Mouse (Mus musculus) limb, embryonic 11.5 days (tissue): ENCODE results near the gene Scaf4. TPM values are rescaled to one million over a fixed set of nuclear protein-coding genes. Genes with fewer than 3 reads are reported as not detected.
A peak's percentile ranks its signal among the peaks of the same experiment; 100 is the strongest.

Experiments used
- ATAC-seq: fragments of 200-750 bp; cut with Nextera tagmentation; 2 replicates; pipeline ENCODE4 v1.8.0; 2017; ENCODE audit warnings: low read depth; ENCODE audit not compliant: insufficient number of reproducible peaks, low FRiP score, low TSS enrichment
- DNase-seq: peaks from one replicate; pipeline ENCODE4 v3.0.0-alpha.2; 2015; ENCODE audit warnings: low spot score
- H3K27ac ChIP-seq: fragments of 300-500 bp; sonication (generic); replicated peaks from 2 replicates; pipeline ENCODE4 v1.5.1; 2014; ENCODE audit warnings: low read depth, mild to moderate bottlenecking, low read length
- H3K27me3 ChIP-seq: fragments of 300-500 bp; sonication (generic); 2 replicates; pipeline ENCODE4 v1.6.1; 2014; ENCODE audit warnings: mild to moderate bottlenecking, low read length, mixed read lengths; ENCODE audit not compliant: control insufficient read depth, insufficient read depth
- H3K36me3 ChIP-seq: fragments of 300-500 bp; sonication (generic); 2 replicates; pipeline ENCODE4 v1.6.1; 2014; ENCODE audit warnings: mild to moderate bottlenecking, low read length, moderate library complexity, mixed read lengths; ENCODE audit not compliant: control insufficient read depth, insufficient read depth
- H3K4me1 ChIP-seq: fragments of 300-500 bp; sonication (generic); 2 replicates; pipeline ENCODE4 v1.6.1; 2014; ENCODE audit warnings: low read length, mixed read lengths; ENCODE audit not compliant: control insufficient read depth, insufficient read depth
- H3K4me2 ChIP-seq: fragments of 300-500 bp; sonication (generic); 2 replicates; pipeline ENCODE4 v1.6.1; 2014; ENCODE audit warnings: low read depth, mild to moderate bottlenecking, moderate library complexity; ENCODE audit not compliant: severe bottlenecking
- H3K4me3 ChIP-seq: fragments of 300-500 bp; sonication (generic); 2 replicates; pipeline ENCODE4 v1.5.1; 2014; ENCODE audit warnings: low read depth, low read length
- H3K9ac ChIP-seq: fragments of 300-500 bp; sonication (generic); 2 replicates; pipeline ENCODE4 v1.6.1; 2014; ENCODE audit warnings: mild to moderate bottlenecking, low read length
- H3K9me3 ChIP-seq: fragments of 300-500 bp; sonication (generic); 2 replicates; pipeline ENCODE4 v1.6.1; 2016; ENCODE audit warnings: low read length; ENCODE audit not compliant: control insufficient read depth
- WGBS: fragments of 180-500 bp; shearing (Covaris S2); extraction: QIAGEN DNeasy Blood & Tissue Kit; methylation state at CpG from one replicate; pipeline ENCODE4 v1.1.7; 2014; 5-methylcytosine and 5-hydroxymethylcytosine counted together
- polyA plus RNA-seq: library from polyadenylated mRNA; unstranded; fragments of >200 nt; fragmentation: Nextera tagmentation; extraction: Ambion mirVana; gene quantifications from 2 replicates; pipeline ENCODE4 v1.2.1, GENCODE M21; 2014

Gene Scaf4
- polyA plus RNA-seq, 1 experiment from 2014 or later = 35.2 TPM

GRCm38 (mm10) chr16:90239128-90239746, 45.1 kb downstream of the Scaf4 start:
- H3K36me3 ChIP-seq = peaks cover 17% of the 10 kb centered on the region
- ATAC-seq (no peak), DNase-seq (no peak)
- no peak overlapping the region for H3K27ac ChIP-seq
- no peak overlapping the region for H3K4me2 ChIP-seq
- H3K4me3 ChIP-seq = no peak overlapping the region
- WGBS = 87% methylated on average over 6 of the region's 6 CpGs
- H3K4me1 ChIP-seq = no peaks in the 10 kb centered on the region
- H3K9me3 ChIP-seq = no peaks in the 10 kb centered on the region
- no peak overlapping the region for H3K9ac ChIP-seq
- H3K27me3 ChIP-seq = no peaks in the 10 kb centered on the region

- Histone ChIP-seq H3K36me3 (peaks cover 5% of the 10 kb centered on the region), H3K27me3 (no peaks in the 10 kb centered on the region), H3K4me1 (no peaks in the 10 kb centered on the region), H3K9me3 (no peaks in the 10 kb centered on the region), H3K27ac (no peak overlapping the region), H3K9ac (no peak overlapping the region), H3K4me2 (no peak overlapping the region), H3K4me3 (no peak overlapping the region)
- DNase-seq (no peak), ATAC-seq (no peak)
- 91% methylated on average over 3 of the region's 3 CpGs for WGBS
Observed at GRCm38 (mm10) chr16:90235188-90235587, 49.1 kb downstream of the Scaf4 start.

GRCm38 (mm10) chr16:90234617-90235016, 49.7 kb downstream of the Scaf4 start:
- Histone ChIP-seq H3K4me1 (no peaks in the 10 kb centered on the region), H3K36me3 (peaks cover 9% of the 10 kb centered on the region), H3K9me3 (no peaks in the 10 kb centered on the region), H3K4me3 (no peak overlapping the region), H3K9ac (no peak overlapping the region), H3K4me2 (no peak overlapping the region), H3K27me3 (no peaks in the 10 kb centered on the region), H3K27ac (no peak overlapping the region)
- 88% methylated on average over 6 of the region's 6 CpGs for WGBS
- DNase-seq (no peak), ATAC-seq (no peak)

GRCm38 (mm10) chr16:90233702-90234101, 50.6 kb downstream of the Scaf4 start:
- peaks cover 5% of the 10 kb centered on the region; the same call in 1 of the 2 replicates for H3K36me3 ChIP-seq
- DNase-seq (no peak), ATAC-seq (no peak)
- H3K4me1 ChIP-seq = no peaks in the 10 kb centered on the region
- H3K27me3 ChIP-seq = no peaks in the 10 kb centered on the region
- H3K4me3 ChIP-seq = no peak overlapping the region
- no peaks in the 10 kb centered on the region for H3K9me3 ChIP-seq
- 91% methylated on average over 10 of the region's 10 CpGs for WGBS
- H3K9ac ChIP-seq = no peak overlapping the region
- no peak overlapping the region for H3K4me2 ChIP-seq
- no peak overlapping the region for H3K27ac ChIP-seq

- Histone ChIP-seq H3K27me3 (no peaks in the 10 kb centered on the region), H3K4me3 (no peak overlapping the region), H3K36me3 (peaks cover 12% of the 10 kb centered on the region), H3K4me1 (no peaks in the 10 kb centered on the region), H3K9ac (no peak overlapping the region), H3K9me3 (no peaks in the 10 kb centered on the region), H3K4me2 (no peak overlapping the region), H3K27ac (no peak overlapping the region)
- 91% methylated on average over 7 of the region's 7 CpGs for WGBS
- DNase-seq (no peak), ATAC-seq (no peak)
Observed at GRCm38 (mm10) chr16:90231302-90231701, 53.0 kb downstream of the Scaf4 start.

- Histone ChIP-seq H3K9me3 (no peaks in the 10 kb centered on the region), H3K4me1 (no peaks in the 10 kb centered on the region), H3K4me2 (no peak overlapping the region), H3K4me3 (no peak overlapping the region), H3K36me3 (peaks cover 12% of the 10 kb centered on the region), H3K27me3 (no peaks in the 10 kb centered on the region), H3K9ac (no peak overlapping the region), H3K27ac (no peak overlapping the region)
- WGBS = 88% methylated on average over 6 of the region's 6 CpGs
- DNase-seq (no peak), ATAC-seq (no peak)
Observed at GRCm38 (mm10) chr16:90229897-90230296, 54.4 kb downstream of the Scaf4 start.

GRCm38 (mm10) chr16:90221441-90222070, 62.7 kb downstream of the Scaf4 start:
- H3K4me2 ChIP-seq = peak overlapping the region; percentile 67
- ATAC-seq (no peak), DNase-seq (no peak)
- H3K9me3 ChIP-seq = no peaks in the 10 kb centered on the region
- 0 out of 2 replicates have a peak overlapping the region, but pooled peaks have one; percentile 85 for H3K27ac ChIP-seq
- whole genome bisulfite sequencing = 11% methylated on average over 20 of the region's 20 CpGs
- H3K36me3 ChIP-seq = peaks cover 9% of the 10 kb centered on the region
- no peaks in the 10 kb centered on the region; the same call in 1 of the 2 replicates for H3K27me3 ChIP-seq
- H3K4me1 ChIP-seq = 0 out of 2 replicates have a peak, but pooled peaks cover 3% of the 10 kb centered on the region
- H3K9ac ChIP-seq = peak overlapping the region; percentile 89
- H3K4me3 ChIP-seq = peak overlapping the region; percentile 88

GRCm38 (mm10) chr16:90220892-90221431, 63.3 kb downstream of the Scaf4 start:
- peak overlapping the region; percentile 67 for H3K4me2 ChIP-seq
- peak overlapping the region; percentile 89 for H3K9ac ChIP-seq
- peaks cover 9% of the 10 kb centered on the region for H3K36me3 ChIP-seq
- no peaks in the 10 kb centered on the region for H3K9me3 ChIP-seq
- peak overlapping the region; percentile 85 for H3K27ac ChIP-seq
- WGBS = under 1% methylated on average over 52 of the region's 52 CpGs
- ATAC-seq (peak; percentile 88), DNase-seq (peak; percentile 61)
- H3K27me3 ChIP-seq = no peaks in the 10 kb centered on the region; the same call in 1 of the 2 replicates
- H3K4me1 ChIP-seq = 0 out of 2 replicates have a peak, but pooled peaks cover 3% of the 10 kb centered on the region
- peak overlapping the region; percentile 88 for H3K4me3 ChIP-seq
